Mouse (Mus musculus): ENCODE measurements around the gene Rbm47. TPM values are rescaled to one million over a fixed set of nuclear protein-coding genes. Genes with fewer than 3 reads are reported as not detected.

Gene Rbm47
- 70.7 and 73.2 TPM in 2 replicates for polyA plus RNA-seq (2015; fragmentation: Nextera tagmentation; extraction: Ambion mirVana)

DNA sequence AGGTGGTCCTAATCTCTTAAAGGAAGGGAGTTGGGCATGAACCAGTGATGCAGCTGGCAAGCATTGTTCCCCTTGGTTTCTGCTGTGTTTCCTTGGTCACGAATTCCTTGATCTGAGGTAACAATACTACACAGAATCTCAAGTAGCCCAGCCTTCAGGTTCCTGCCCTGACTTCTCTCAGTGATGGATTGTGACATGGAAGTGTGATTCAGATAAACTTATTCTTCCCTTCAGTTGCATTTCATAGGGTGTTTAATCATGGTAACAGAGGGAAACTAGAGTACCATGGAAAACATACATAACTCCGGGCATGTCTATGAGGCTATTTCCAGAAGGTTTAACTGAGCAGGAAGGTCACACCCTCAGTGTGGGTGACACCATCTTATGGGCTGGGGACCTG is at the start of gene Rbm47:
Rbm47 (minus strand) TSS at position 101 of the 400 bp plus-strand sequence.
- H3K9ac ChIP-seq (ENCODE audit: low read length), result no peak within 1 kb of the TSS
- H3K4me3 ChIP-seq (ENCODE audit: low read depth, low read length), result no peak within 1 kb of the TSS
- no peak within 1 kb of the TSS for H3K27ac ChIP-seq (replicated peaks)
- no peaks in the 10 kb centered on the region for H3K36me3 ChIP-seq (ENCODE audit: control insufficient read depth, insufficient read depth, low read length)
- no peaks in the 10 kb centered on the region for H3K4me1 ChIP-seq (replicated peaks; ENCODE audit: control insufficient read depth, insufficient read depth)
- ATAC-seq (ENCODE audit: low FRiP score, low TSS enrichment), result no peak
- no peak for DNase-seq (ENCODE audit: low spot score)
- H3K9me3 ChIP-seq (ENCODE audit: control insufficient read depth, low read length), result no peaks in the 10 kb centered on the region
- H3K27me3 ChIP-seq (ENCODE audit: control insufficient read depth, insufficient read depth, low read length), result no peaks in the 10 kb centered on the region
- no peak within 1 kb of the TSS for H3K4me2 ChIP-seq (replicated peaks; ENCODE audit: low read depth)
- whole genome bisulfite sequencing, result 78% methylated on average over 2 of the region's 2 CpGs
- TF ChIP-seq EP300 (optimal IDR thresholded peaks at IDR 0.05) (no peak), CTCF (IDR thresholded peaks at IDR 0.05; ENCODE audit: low read depth) (no peak)

DNA sequence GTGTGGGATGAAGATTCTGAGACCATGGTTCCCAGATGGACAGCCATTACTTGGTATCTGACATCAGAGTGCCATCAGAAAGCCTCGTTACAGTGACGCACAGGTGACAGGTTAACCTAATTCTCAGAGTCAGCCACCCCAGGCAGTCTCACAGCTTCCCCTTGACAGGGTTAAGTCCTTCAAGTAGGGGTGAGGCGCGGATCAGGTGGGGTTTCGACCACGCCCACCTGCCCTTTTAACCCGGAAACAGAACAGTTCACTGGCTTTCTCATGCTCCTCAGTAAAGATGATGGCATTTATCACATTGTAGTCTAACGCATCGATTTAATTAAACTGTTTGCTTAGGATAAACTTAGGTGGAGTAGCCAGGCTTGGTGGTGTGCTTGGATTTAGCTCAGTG is 47.7 kb upstream of the Rbm47 start:
- H3K4me2 ChIP-seq (replicated peaks; ENCODE audit: low read depth), result no peak overlapping the region

GRCm38 (mm10) chr5:66219692-66220091 is 46.8 kb upstream of the Rbm47 start:
- no peak for DNase-seq (ENCODE audit: low spot score)
- TF ChIP-seq CTCF (IDR thresholded peaks at IDR 0.05; ENCODE audit: low read depth), result no peak
- TF ChIP-seq EP300 (optimal IDR thresholded peaks at IDR 0.05), result no peak
- Histone ChIP-seq H3K36me3 (ENCODE audit: control insufficient read depth, insufficient read depth, low read length) (no peaks in the 10 kb centered on the region), H3K4me2 (replicated peaks; ENCODE audit: low read depth) (peak overlapping the region; percentile 6; the same call in 1 of the 2 replicates), H3K27me3 (ENCODE audit: control insufficient read depth, insufficient read depth, low read length) (no peaks in the 10 kb centered on the region), H3K27ac (replicated peaks) (no peak overlapping the region), H3K9me3 (ENCODE audit: control insufficient read depth, low read length) (no peaks in the 10 kb centered on the region), H3K4me1 (replicated peaks; ENCODE audit: control insufficient read depth, insufficient read depth) (no peaks in the 10 kb centered on the region), H3K4me3 (ENCODE audit: low read depth, low read length) (no peak overlapping the region), H3K9ac (ENCODE audit: low read length) (no peak overlapping the region)
- WGBS, result 26% methylated on average over 6 of the region's 6 CpGs
- ATAC-seq (ENCODE audit: low FRiP score, low TSS enrichment), result no peak

More for the DNA sequence above, 47.7 kb upstream of the Rbm47 start:
- Histone ChIP-seq H3K9me3 (ENCODE audit: control insufficient read depth, low read length) (no peaks in the 10 kb centered on the region), H3K4me3 (ENCODE audit: low read depth, low read length) (no peak overlapping the region), H3K27me3 (ENCODE audit: control insufficient read depth, insufficient read depth, low read length) (no peaks in the 10 kb centered on the region), H3K36me3 (ENCODE audit: control insufficient read depth, insufficient read depth, low read length) (no peaks in the 10 kb centered on the region), H3K4me1 (replicated peaks; ENCODE audit: control insufficient read depth, insufficient read depth) (no peaks in the 10 kb centered on the region), H3K9ac (ENCODE audit: low read length) (no peak overlapping the region), H3K27ac (replicated peaks) (no peak overlapping the region)
- WGBS, result 59% methylated on average over 9 of the region's 9 CpGs
- ATAC-seq (ENCODE audit: low FRiP score, low TSS enrichment) (peak; percentile 78), DNase-seq (ENCODE audit: low spot score) (peak; percentile 60)
- TF ChIP-seq CTCF (IDR thresholded peaks at IDR 0.05; ENCODE audit: low read depth) (no peak), EP300 (optimal IDR thresholded peaks at IDR 0.05) (no peak)

GRCm38 (mm10) chr5:66215569-66216277 is 42.8 kb upstream of the Rbm47 start:
- no peak for TF ChIP-seq EP300 (optimal IDR thresholded peaks at IDR 0.05)
- Histone ChIP-seq H3K27ac (replicated peaks) (no peak overlapping the region), H3K4me3 (ENCODE audit: low read depth, low read length) (no peak overlapping the region), H3K36me3 (ENCODE audit: control insufficient read depth, insufficient read depth, low read length) (no peaks in the 10 kb centered on the region), H3K9me3 (ENCODE audit: control insufficient read depth, low read length) (no peaks in the 10 kb centered on the region), H3K9ac (ENCODE audit: low read length) (no peak overlapping the region), H3K27me3 (ENCODE audit: control insufficient read depth, insufficient read depth, low read length) (no peaks in the 10 kb centered on the region), H3K4me1 (replicated peaks; ENCODE audit: control insufficient read depth, insufficient read depth) (no peaks in the 10 kb centered on the region), H3K4me2 (replicated peaks; ENCODE audit: low read depth) (no peak overlapping the region)
- 45% methylated on average over 10 of the region's 10 CpGs for WGBS
- no peak for DNase-seq (ENCODE audit: low spot score)
- ATAC-seq (ENCODE audit: low FRiP score, low TSS enrichment), result no peak

DNA sequence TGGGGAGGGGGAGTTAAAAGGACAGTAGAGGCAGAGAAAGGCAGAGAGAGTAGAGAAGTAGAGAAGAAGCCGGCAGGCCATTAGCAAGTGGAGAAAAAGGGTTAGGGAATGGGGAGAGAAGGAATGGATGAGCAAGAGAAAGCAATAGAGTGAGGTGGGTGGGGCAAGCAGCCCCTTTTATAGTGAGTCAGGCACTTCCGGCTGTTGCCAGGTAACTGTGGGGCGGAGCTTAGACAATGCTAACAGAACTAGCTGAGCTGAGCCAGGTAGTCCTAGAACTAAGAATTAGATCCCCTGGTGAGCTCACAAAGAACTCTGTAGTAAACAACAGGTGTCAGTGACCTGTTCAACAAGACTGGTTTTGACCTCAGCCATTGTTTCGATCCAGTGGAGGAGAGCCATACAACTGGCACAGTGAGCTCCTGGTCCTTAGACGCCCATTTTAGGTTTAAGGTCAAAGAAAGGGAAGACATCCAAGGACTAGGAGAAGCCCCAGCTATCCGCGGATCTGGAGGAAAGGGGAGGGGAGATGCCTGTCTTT is 41.5 kb upstream of the Rbm47 start:
- Histone ChIP-seq H3K36me3 (ENCODE audit: control insufficient read depth, insufficient read depth, low read length) (no peaks in the 10 kb centered on the region), H3K4me2 (replicated peaks; ENCODE audit: low read depth) (no peak overlapping the region), H3K9me3 (ENCODE audit: control insufficient read depth, low read length) (no peaks in the 10 kb centered on the region), H3K27me3 (ENCODE audit: control insufficient read depth, insufficient read depth, low read length) (no peaks in the 10 kb centered on the region), H3K9ac (ENCODE audit: low read length) (no peak overlapping the region), H3K4me3 (ENCODE audit: low read depth, low read length) (no peak overlapping the region), H3K4me1 (replicated peaks; ENCODE audit: control insufficient read depth, insufficient read depth) (no peaks in the 10 kb centered on the region), H3K27ac (replicated peaks) (no peak overlapping the region)
- DNase-seq (ENCODE audit: low spot score), result peak; percentile 55
- 59% methylated on average over 7 of the region's 7 CpGs for WGBS
- ATAC-seq (ENCODE audit: low FRiP score, low TSS enrichment), result peak; percentile 70; the same call in 1 of the 2 replicates
- TF ChIP-seq EP300 (optimal IDR thresholded peaks at IDR 0.05) (no peak), CTCF (IDR thresholded peaks at IDR 0.05; ENCODE audit: low read depth) (no peak)

- Histone ChIP-seq H3K4me2 (replicated peaks; ENCODE audit: low read depth) (no peak overlapping the region), H3K36me3 (ENCODE audit: control insufficient read depth, insufficient read depth, low read length) (no peaks in the 10 kb centered on the region), H3K27ac (replicated peaks) (no peak overlapping the region), H3K4me1 (replicated peaks; ENCODE audit: control insufficient read depth, insufficient read depth) (no peaks in the 10 kb centered on the region), H3K9ac (ENCODE audit: low read length) (no peak overlapping the region), H3K9me3 (ENCODE audit: control insufficient read depth, low read length) (no peaks in the 10 kb centered on the region), H3K27me3 (ENCODE audit: control insufficient read depth, insufficient read depth, low read length) (no peaks in the 10 kb centered on the region), H3K4me3 (ENCODE audit: low read depth, low read length) (no peak overlapping the region)
- DNase-seq (ENCODE audit: low spot score) (no peak), ATAC-seq (ENCODE audit: low FRiP score, low TSS enrichment) (no peak)
- TF ChIP-seq CTCF (IDR thresholded peaks at IDR 0.05; ENCODE audit: low read depth) (no peak; the same call in 1 of the 2 replicates), EP300 (optimal IDR thresholded peaks at IDR 0.05) (no peak)
- 66% methylated on average over 5 of the region's 5 CpGs for WGBS
Measured at GRCm38 (mm10) chr5:66209532-66210176, 36.7 kb upstream of the Rbm47 start.

Data from stomach, postnatal 0 days (tissue).